Mouse (Mus musculus) embryo, embryonic 11.5 days (tissue): ENCODE measurements around the gene Naa38.
A peak's percentile ranks its signal among the peaks of the same experiment; 100 is the strongest.

Source experiments
- DNase-seq: peaks from one replicate; pipeline ENCODE4 v3.0.0-alpha.2; 2012; ENCODE audit warnings: low read depth, low spot score

Naa38 gene

DNA sequence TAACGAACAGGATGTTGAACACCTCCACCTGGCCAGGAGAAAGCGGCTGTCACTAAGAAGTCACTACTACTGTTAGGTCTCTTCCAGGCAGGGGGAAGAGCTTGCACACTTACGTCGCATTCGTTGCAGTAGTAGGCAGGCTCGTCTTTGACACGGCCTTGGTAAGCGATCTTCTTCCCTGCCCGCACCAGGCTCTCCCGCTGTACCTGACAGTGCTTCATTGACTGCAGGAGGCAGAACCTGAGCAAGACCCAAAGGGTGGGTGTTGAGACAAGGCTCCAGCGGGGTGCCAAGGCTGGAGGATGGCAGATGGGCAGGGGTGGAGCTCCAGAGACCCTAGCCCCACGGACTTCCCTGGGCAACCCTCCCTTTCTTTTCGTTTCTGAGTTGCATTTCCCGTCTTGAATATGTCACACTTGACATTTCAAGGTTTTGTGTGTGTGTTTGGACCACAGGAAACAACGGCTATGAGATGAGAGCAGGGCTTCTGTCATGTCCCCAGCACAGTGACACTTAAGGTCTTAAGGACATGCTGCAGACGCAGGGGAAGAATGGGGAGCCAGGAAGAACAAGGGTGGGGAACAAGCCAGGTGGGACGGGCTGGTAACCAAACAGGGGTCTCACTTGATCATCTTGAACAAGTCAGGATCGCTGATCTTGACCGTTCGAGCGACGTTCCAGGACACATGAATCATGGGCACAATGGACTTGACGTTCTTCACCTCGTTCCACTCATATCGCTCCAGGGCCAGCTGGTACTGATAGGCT, 5.0 kb downstream of the Naa38 start:
- DNase-seq = no peak

DNA sequence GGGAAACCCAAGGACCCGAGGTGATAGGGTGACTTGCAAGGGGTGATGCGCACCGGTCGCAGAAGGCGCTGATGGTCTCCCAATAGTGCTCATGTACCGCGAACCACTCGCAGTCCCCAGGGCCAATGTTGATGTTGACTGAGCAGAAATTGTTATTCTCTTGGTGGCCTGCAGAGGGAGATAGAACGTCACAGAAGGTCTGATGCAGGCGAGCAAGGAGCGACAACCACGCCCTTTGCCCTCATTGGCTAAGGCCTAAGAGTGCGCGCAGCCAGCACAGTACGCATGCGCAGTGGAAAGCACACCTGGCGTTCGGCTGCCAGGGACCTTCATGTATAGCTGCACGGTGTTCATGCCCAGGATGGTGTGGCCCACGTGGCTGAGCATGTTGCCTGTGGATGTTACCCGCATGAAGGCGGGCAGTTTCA, 5.9 kb downstream of the Naa38 start:
- peak; percentile 85 for DNase-seq

DNA sequence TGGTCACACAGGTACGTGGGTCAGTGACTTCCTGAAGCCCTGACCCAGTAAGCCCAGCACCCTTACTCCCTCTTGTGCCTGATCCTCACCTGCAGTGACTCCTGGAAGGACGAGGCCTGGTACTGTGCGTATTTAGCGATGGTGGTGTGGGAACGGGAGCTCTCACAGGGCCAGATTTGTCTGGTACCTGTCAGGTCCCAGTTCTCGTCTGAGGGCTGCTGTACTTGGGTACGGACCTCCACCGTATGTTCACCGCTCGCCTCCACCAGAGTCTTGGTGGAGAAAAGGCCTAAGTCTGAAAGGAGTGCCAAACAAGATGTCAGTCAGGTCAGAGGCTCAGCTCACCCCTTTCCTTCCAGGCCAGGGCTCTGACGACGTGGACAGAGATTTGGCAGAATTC, 6.7 kb downstream of the Naa38 start:
- no peak for DNase-seq

DNA sequence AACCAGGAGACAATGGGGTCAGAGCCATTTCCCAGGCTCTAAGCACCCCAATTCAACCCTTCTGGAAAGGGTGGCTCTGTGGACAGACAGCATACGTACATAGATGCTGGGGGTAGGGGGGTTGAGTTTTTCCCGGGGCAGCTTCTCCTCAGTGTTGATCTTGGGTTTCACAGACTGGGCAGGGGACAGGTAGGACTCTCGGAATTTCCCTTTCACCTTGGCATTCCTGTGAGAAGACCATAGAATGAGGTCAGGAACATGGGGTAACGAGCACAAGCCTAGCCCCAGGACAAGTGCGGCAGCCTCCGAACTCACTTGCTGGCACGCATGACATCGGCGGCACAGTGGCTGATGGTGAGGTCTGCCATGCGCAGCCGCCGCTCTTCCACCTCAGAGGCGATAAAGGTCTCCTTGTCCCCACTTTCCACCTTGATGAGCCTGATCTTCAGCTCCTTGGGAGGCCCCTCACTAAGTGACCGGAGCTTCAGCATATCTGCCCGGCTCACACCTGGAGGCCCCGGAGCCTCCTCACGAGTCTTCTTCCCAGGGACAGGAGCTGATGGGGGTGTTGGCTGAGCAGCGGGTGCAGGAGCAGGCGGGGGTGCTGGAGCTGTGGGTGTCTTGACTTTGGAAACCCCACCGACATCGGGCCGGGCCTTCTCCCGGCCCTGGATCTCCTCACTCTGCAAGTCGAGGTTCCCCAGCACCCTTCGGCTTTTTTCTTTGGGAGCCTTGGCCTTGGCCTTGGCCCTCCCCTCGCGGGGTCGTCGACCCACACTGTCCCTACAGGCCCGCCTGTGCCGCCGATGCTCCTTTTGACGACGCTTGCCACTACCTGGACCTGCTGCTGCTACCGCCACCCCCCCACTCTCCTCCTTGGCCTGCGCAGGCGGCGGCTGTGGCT, 8.7 kb downstream of the Naa38 start:
- no peak for DNase-seq

DNA sequence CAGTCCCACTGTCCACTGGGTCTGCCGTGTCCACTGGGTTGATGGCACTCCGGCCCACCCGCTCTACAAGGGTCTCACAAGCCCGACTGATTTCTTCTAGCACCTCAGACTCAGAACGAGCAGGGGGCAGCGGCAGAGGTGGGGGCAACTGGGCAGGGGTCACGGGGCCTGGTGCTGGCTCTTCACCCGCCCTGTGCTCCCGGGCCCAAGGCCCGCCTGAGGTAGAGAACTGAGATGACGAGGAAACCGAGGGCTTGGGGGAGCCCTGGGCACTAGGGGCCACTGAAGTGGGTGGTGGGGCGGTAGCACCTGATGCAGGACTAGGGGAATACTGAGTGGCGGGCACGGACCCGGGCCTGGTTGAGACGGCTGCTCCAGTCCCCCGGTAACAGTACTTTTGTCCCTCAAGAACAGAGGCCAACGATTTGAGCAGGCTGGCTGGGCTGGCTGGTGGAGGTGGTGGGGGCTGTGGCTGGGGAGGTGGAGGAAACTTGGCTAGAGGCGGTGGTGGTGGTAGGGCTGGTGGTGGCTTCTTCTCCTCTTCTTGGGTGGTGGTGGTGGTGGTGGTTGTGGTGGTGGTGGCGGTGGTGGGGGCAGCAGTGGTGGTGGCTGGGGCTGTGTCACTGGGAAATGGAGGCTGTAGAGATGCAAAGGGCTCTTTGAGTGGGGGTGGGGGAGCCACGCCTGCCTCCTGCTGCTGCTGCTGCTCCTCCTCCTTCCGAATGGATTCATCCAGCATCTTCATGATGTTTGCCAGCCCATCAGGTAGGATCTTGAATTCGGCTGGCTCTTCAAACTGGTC, 9.5 kb downstream of the Naa38 start:
- no peak for DNase-seq

DNA sequence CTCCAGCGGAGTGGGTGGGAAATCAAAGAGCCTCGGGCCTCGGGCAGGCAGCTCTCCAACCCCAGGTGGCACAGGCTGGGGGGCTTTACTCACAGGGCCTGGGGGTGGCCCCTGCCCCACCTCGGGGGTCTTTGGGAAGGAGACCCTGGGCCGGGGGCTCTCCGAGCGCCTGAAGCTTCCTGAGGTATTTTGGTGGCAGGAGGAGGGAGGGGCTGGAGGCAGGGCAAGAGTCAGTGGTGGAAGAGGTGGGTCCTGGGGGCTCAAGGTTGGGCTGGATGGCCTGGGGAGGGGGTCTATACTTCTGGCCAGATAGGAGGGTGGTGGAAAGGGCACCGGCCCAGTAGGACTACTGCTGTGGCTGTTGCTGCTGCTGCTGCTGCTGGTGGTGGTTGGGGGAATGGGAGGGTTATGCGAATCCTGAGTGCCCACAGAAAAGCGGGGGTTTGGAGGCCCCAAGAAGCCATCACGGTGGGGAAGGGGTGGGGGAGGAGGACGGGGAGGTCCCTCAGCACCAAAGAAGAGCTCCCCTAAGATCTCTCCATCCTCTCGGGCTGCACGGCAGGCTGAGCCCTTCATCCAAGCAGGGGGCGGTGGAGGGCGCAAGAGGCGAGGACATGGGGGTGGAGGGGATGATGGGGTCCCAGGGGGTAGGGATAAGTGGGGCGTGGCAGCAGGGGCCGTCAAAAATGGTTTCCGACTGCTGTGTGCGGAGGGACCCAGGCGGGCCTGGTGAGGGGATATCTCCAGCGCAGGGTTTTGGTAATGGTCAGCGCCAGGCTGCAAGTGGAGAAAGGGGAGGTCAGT, 10.3 kb downstream of the Naa38 start:
- no peak for DNase-seq

DNA sequence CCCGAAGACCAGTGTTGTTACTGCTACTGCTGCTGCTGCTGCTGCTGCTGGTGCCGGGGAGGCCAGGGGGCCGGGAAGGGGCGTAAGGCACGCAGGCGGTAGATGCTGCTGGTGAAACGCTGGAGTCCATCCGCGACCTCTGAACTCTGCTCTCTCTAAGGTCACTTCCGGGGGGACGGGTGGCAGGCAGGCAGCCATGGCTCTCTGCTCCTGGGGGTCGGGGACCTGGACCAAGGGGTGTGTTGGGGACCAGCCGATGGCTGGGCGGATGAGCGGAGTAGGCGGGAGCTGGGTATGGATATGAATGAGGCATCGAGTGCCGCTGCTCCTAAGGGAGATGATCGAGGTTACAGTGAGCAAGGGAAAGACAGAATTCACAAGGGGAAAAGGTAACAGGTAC, 11.0 kb downstream of the Naa38 start:
- no peak for DNase-seq

DNA sequence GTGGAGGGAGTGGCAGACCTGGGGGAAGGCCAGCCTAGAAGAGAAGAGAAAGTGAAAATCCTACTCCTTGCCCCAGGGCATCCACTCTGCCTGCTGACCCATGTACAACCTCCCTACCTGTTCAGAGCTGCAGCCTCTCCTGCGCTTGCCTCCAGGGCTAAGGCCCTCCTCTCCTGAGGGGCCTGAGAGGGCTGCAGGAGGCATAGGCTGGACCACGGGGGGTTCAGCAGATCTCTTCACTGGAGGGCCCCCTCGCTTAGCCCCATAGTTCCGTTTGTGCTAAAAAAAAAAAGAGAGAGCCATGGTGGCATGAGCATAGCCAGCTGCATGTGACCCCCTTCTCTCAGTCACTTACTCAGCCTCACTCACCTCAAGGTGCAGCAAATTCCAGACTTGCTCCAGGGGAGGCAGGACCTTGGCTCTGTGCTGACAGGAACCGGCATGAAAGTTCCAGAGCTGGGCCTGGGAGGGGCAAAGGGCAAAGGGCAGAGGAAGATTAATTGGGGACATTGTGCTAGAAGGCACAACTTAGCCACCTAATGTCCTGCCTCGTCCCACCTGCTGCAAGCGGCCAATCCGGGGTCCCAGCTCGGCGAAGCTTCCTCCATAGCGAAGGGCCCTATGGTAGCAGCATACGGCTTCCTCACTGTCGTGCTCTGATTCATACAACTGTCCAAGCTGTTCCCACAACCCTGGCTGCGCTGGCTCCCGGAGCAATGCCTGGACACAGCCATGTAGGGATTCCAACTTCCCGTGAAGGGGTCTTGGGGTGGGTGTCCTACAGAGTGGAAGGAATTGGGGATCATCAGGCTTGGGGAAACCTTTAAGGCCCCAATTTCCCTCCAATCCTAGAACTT, 11.8 kb downstream of the Naa38 start:
- no peak for DNase-seq

DNA sequence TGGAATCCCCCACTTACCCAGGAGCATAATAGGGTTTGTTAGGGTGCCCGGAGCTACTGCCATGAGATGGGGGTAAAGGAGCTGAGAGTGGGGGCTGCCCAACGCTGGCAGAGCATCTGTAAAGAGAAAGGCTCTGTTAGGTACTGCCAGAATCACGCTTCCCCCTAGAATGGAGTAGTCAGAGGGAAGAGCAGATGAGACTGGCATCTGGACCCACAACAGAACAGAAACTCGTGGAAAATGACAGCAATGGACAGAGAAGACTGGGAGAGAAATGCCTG, 12.4 kb downstream of the Naa38 start:
- DNase-seq = no peak

DNA sequence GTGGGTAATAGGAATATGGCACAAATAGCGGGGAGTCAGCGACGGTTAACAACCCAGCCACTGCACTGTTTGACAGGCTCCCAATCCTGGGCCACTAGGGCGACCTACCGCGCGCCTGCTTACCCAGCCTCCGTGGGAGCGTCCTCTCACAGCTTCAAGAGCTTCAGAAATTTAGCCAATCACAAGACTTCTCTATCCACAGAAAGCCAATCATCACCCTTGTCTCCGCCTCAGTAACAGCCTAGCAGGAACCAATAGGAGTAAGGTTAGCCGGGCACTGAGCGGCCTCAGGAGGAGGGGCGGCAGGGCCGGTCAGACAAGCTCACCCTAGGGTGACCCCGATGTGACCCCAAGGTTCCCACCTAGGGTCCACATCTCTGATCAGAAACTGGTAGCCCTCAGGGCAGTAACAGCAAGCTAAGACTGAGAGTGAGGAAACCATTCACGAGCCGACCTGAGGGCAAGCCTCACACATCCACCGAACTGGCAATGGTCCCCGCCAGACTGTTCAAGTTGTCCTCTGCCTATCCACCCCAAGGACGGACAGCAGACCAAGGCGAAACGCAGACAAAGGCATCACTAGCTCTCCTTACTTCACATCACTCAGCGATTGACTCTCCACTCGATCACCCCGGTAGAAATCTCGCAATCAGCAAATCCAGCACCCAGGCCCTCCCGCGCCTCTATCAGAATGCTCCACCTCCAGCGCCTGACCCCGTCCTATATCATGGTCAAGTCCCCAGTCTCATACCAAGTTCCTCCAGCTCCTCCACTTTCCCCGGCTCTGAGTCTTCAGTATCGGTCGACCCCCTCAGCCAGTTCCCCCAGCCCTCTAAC, 13.5 kb downstream of the Naa38 start:
- no peak for DNase-seq

DNA sequence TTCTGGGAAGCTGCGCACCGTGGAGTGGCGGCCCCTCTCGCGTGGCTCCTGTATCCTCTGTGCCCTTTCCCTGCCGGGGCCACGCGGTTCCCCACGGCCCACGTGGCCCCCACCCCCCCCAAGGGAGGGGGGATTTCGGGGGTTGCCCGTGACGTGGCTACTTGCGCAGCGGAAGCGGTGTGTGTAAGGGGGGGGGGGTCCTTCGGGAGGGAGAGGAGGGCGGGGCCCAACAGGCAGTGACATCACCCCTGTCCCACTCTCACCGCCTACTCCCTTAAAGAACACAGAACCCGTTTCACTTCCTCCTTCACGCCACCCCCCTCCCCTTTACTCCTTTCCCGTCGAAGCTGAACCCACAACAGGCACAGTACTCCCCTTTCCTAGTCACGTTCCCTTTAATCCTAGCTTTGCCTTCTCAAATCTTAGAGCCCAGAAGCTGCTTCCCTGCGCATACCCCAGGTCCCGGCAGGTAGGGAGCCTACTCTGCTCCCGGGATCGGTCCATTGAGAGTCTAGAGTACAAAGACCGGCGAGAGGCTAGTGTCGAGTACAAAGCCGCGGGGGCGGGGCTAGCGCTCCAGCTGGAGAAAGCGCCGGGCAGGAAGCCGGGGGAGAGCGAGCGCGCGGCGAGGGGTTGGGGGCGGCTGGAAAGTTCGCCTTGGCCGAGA, 14.2 kb downstream of the Naa38 start:
- DNase-seq = no peak

DNA sequence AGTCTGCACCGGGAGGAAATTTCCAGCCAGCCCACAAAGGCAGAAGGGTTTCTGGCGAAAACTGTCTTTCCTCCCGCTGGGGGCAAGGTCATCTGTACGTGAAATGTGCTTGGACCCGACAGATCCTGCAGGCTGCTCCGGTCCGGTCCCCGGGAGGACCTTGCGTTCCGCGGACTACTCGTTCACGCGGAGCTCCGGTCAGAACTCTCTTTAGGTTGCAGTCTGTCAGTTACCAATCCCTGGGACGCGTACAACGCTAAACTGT, 14.7 kb downstream of the Naa38 start:
- DNase-seq = no peak

DNA sequence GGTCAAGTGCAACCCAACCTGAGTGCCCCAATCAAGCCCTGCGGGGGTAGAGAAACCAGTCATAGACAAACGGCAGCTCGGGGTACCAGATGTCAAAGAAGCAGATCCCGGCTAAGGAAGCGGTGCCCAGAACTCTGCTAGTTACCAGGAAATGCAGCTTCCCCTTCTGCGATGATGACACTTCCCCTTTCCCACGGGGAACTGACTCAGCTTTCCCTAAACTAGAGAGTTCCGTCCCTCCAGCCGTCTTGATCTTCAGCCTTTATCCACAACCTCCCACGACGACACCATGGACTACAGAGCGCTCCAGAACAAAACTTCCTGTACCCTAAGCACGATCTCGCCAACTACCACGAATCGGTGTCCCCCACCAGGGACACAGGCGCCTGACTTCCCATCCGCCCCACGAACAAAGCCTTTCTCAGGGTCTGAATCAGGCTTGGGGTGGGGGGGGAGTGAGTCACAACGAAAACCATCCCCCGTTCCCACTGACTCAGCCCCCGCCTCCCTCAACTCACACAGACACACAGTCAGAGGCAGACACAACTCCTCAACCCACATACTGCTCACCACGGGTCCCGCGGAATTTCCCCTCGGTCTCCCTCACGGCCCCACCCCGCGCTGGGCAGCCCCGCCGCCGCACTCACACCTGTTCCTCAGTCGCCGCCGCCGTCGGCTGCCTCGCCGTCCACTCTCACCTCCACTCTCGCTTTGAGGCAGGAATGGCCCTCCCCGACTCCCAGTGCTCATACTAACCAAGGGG, 15.2 kb downstream of the Naa38 start:
- DNase-seq = no peak

DNA sequence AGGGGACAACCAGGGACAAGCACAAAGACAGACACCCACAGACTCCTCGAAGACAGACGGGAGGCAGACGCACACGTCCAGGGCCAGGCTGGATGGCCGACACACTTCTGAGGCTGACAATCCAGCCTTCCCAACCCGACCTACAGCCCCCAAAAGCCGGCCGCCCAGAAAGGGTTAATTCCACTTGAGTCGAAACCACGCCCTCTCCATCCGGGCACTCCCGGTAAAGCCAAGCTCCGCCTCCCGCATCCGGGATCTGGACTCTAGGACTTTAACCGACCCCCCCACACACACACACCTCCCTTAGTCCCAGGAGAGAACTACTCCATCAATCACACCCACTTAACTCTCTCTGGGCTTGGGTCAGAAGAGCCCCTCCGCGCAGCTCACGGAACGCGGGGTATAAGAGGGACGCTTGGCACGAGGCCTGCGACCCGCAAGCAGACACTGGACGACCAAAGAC, 15.8 kb downstream of the Naa38 start:
- DNase-seq = peak; percentile 97

DNA sequence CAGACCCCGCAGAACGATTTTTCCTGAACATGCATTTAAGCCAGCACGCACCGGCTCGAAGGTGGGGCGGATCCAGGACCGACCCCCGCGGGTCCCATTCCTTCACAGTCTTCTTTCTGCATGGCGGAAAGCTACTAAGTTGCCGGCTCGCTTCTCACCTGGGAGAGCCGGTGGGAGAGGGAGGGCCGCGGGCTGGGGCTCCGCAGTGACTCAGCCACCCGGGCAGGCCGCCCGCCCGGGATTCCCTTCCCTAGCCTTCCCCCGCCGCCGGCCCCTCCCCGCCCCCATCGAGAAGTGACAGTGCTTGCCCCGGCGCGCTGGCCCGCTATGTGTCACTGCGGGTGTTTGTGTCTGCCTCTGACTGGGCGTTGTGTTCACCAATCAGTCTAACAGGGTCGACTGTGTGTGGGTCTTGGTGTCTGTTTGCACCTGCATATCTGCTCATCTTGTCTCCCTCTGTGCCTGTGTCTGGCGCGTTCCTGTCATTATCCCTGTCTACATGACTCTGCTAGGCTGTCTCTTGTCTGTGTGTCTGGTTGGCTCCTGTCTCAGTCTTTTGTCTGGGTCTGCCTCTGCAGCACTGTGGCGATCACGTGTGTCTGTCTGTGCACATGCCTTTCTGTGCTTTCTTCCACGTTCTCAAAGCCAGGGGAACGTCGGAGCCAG, 16.4 kb downstream of the Naa38 start:
- DNase-seq = no peak

DNA sequence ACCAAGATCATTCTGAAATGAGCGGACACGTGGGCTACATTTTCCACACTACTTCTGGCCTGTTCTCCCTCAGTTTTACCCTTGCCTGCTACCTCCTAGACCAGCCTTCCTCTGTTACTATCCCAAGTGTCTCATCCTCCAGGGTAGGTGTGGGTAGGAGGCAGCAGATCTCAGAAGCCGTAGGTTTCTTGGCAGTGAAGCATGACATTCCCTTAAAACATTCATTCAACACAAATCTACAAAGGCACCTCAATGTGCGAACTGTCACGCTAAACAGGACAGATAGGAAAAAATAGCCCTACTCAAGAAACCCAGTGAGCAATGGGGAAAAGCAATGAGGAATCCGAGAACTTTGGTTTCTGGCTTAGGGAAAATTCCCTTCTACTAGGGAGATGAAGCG, 17.3 kb downstream of the Naa38 start:
- no peak for DNase-seq

DNA sequence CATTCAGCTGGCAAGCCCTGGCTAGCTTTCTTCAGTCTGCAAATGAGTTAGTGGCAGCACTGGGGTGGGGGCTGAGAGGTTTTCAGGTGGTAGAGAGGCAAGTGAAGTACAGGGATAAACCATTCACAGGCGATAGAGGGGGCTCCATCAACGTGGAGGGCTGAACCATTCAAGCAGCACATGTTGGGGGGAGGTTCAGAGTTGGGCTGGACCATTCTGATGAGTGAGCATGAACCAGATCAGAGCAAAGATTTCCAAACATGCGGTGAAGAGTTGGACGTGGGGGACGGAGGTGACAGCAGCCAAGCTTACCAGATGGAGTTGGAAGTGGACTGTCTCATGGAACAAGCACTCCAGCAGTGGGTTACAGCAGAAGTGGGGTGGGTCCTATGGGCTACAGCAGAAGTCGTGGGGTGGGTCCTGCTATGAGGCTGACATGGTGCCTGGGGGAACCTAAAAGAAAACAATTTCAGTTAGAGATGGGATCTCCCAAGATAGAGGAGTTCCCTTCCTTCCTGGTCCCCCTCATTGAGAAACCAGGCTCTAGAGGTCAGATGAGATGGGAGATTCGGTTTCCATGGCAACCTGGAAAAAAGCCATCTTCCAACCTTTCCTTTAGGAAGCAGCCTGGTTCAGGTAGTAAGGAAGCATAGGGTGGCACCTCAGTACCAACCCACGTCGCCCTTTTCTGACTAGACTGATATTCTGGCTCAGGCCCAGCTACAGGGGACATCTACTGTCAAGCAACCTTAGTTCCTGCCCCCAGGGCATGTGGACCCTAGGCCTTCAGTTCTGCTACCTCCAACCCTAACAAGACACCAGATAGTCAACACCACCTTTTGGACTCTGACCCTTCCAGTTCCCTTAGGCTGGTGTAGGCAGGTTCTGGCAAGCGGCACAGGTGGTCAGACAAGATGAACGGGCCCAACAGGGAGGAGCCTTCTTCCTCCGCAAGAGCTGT, 18.2 kb downstream of the Naa38 start, which contains the start of gene Kdm6b:
Kdm6b (minus strand) TSS at position 455 of the 961 bp plus-strand sequence.
- no peak for DNase-seq
